Mouse (Mus musculus) CH12.LX (cell line): Measurements from ENCODE around the gene Trir. TPM values are rescaled to one million over a fixed set of nuclear protein-coding genes. Genes with fewer than 3 reads are reported as not detected.
A peak's percentile ranks its signal among the peaks of the same experiment; 100 is the strongest.

ENCODE experiments used
- DNase-seq: peaks from one replicate; pipeline ENCODE4 v3.0.0-alpha.2; 2013; ENCODE audit errors: extremely low read depth
- H3K27ac ChIP-seq: 2 replicates; pipeline ENCODE4 v1.5.1; 2012; ENCODE audit warnings: low read depth, mild to moderate bottlenecking, control low read depth, moderate library complexity; ENCODE audit not compliant: insufficient read depth
- H3K27me3 ChIP-seq: replicated peaks from 2 replicates; pipeline ENCODE3; 2012; ENCODE audit warnings: inconsistent platforms
- H3K36me3 ChIP-seq, 2 experiments: replicated peaks in 1 of 2; 2 replicates each; pipeline versions ENCODE3 to v1.6.1; 2012; ENCODE audit warnings: inconsistent platforms in 1 of 2, low read length in 1 of 2, mild to moderate bottlenecking in 1 of 2, mixed read lengths in 1 of 2, moderate library complexity in 1 of 2; ENCODE audit not compliant: control insufficient read depth in 1 of 2, insufficient read depth in 1 of 2
- H3K4me1 ChIP-seq, 2 experiments: 2 replicates each; pipeline ENCODE4 v1.6.1; 2012; ENCODE audit warnings: inconsistent platforms in 1 of 2, moderate library complexity in 1 of 2; ENCODE audit not compliant: insufficient read depth in 2 of 2, control insufficient read depth in 1 of 2
- H3K4me2 ChIP-seq: 2 replicates; pipeline ENCODE4 v1.6.1; 2012; ENCODE audit warnings: low read depth, mild to moderate bottlenecking, control low read depth; ENCODE audit not compliant: poor library complexity, insufficient read depth, severe bottlenecking
- H3K4me3 ChIP-seq, 3 experiments: fragments of 150-350 bp in 1 of 3; sonication (generic) in 1 of 3; replicated peaks in 1 of 3; 2 replicates each; pipeline versions ENCODE3 to v1.5.1; 2011 to 2012; ENCODE audit warnings: low read depth in 2 of 3, low read length in 2 of 3, mild to moderate bottlenecking in 2 of 3, moderate library complexity in 2 of 3, control low read depth in 1 of 3, improper control_type of control experiment in 1 of 3, inconsistent platforms in 1 of 3, mixed read lengths in 1 of 3; ENCODE audit not compliant: poor library complexity in 1 of 3
- H3K79me2 ChIP-seq: replicated peaks from 2 replicates; pipeline ENCODE4 v1.6.1; 2012; ENCODE audit warnings: mild to moderate bottlenecking, moderate library complexity; ENCODE audit not compliant: control insufficient read depth, poor library complexity, insufficient read depth, severe bottlenecking; ENCODE audit errors: extremely low read depth
- H3K9ac ChIP-seq: 2 replicates; pipeline ENCODE4 v1.6.1; 2012; ENCODE audit warnings: low read depth, mild to moderate bottlenecking, control low read depth, moderate library complexity; ENCODE audit not compliant: insufficient read depth
- H3K9me3 ChIP-seq: replicated peaks from 2 replicates; pipeline ENCODE3; 2012; ENCODE audit warnings: low read length, inconsistent platforms, mixed read lengths
- BHLHE40 ChIP-seq: IDR thresholded peaks from 2 replicates; pipeline ENCODE4 v1.6.1; 2011; ENCODE audit warnings: mild to moderate bottlenecking, low read depth, low read length, improper control_type of control experiment
- CHD1 ChIP-seq: IDR thresholded peaks from 2 replicates; pipeline ENCODE4 v1.6.1; 2012; ENCODE audit warnings: low read depth, low read length, improper control_type of control experiment, inconsistent platforms
- CHD2 ChIP-seq: IDR thresholded peaks from 2 replicates; pipeline ENCODE4 v1.6.1; 2011; ENCODE audit warnings: low read length, improper control_type of control experiment
- CTCF ChIP-seq, 2 experiments: IDR thresholded peaks in 1 of 2; conservative IDR thresholded peaks in 1 of 2; 2 replicates each; pipeline ENCODE4 v1.5.1; 2011 to 2012; ENCODE audit warnings: low read depth in 2 of 2, low read length in 2 of 2, improper control_type of control experiment in 1 of 2, inconsistent platforms in 1 of 2, mild to moderate bottlenecking in 1 of 2, moderate library complexity in 1 of 2
- E2F4 ChIP-seq: IDR thresholded peaks from 2 replicates; pipeline ENCODE4 v1.6.1; 2011; ENCODE audit warnings: low read depth, low read length, improper control_type of control experiment; ENCODE audit not compliant: insufficient replicate concordance
- ELF1 ChIP-seq: IDR thresholded peaks from 2 replicates; pipeline ENCODE4 v1.6.1; 2014; ENCODE audit warnings: low read depth, mild to moderate bottlenecking, inconsistent platforms, low read length, improper control_type of control experiment
- EP300 ChIP-seq: IDR thresholded peaks from 2 replicates; pipeline ENCODE4 v1.6.1; 2011; ENCODE audit warnings: low read length, improper control_type of control experiment
- ETS1 ChIP-seq: conservative IDR thresholded peaks from 2 replicates; pipeline ENCODE4 v1.6.1; 2012; ENCODE audit warnings: low read depth, mild to moderate bottlenecking, inconsistent platforms, low read length, improper control_type of control experiment, moderate library complexity
- GABPA ChIP-seq: IDR thresholded peaks from 2 replicates; pipeline ENCODE4 v1.6.1; 2012; ENCODE audit warnings: low read depth, low read length, improper control_type of control experiment, inconsistent platforms; ENCODE audit not compliant: insufficient replicate concordance
- HCFC1 ChIP-seq: IDR thresholded peaks from 2 replicates; pipeline ENCODE4 v1.6.1; 2012; ENCODE audit warnings: low read depth, mild to moderate bottlenecking, inconsistent platforms, low read length, improper control_type of control experiment
- IRF4 ChIP-seq: IDR thresholded peaks from 2 replicates; pipeline ENCODE4 v1.6.1; 2014; ENCODE audit warnings: low read depth, mild to moderate bottlenecking, inconsistent platforms, low read length, improper control_type of control experiment
- JUN ChIP-seq: IDR thresholded peaks from 2 replicates; pipeline ENCODE4 v1.6.1; 2011; ENCODE audit warnings: low read depth, mild to moderate bottlenecking, low read length, improper control_type of control experiment, moderate library complexity; ENCODE audit not compliant: insufficient read depth
- JUND ChIP-seq: conservative IDR thresholded peaks from 2 replicates; pipeline ENCODE4 v1.6.1; 2011; ENCODE audit warnings: low read depth, low read length, improper control_type of control experiment
- KAT2A ChIP-seq: IDR thresholded peaks from 2 replicates; pipeline ENCODE4 v1.6.1; 2012; ENCODE audit warnings: low read length, improper control_type of control experiment, inconsistent platforms; ENCODE audit not compliant: insufficient replicate concordance
- MAFK ChIP-seq: IDR thresholded peaks from 2 replicates; pipeline ENCODE4 v1.6.1; 2011; ENCODE audit warnings: low read length, improper control_type of control experiment; ENCODE audit not compliant: insufficient replicate concordance
- MAX ChIP-seq: IDR thresholded peaks from 2 replicates; pipeline ENCODE4 v1.6.1; 2011; ENCODE audit warnings: low read length, improper control_type of control experiment
- MAZ ChIP-seq: IDR thresholded peaks from 2 replicates; pipeline ENCODE4 v1.6.1; 2012; ENCODE audit warnings: low read depth, mild to moderate bottlenecking, inconsistent platforms, low read length, improper control_type of control experiment, moderate library complexity
- MEF2A ChIP-seq: IDR thresholded peaks from 2 replicates; pipeline ENCODE4 v1.6.1; 2014; ENCODE audit warnings: low read depth, mild to moderate bottlenecking, inconsistent platforms, low read length, improper control_type of control experiment, borderline replicate concordance
- MXI1 ChIP-seq: IDR thresholded peaks from 2 replicates; pipeline ENCODE4 v1.6.1; 2011; ENCODE audit warnings: mild to moderate bottlenecking, low read depth, low read length, improper control_type of control experiment
- MYC ChIP-seq: IDR thresholded peaks from 2 replicates; pipeline ENCODE4 v1.6.1; 2011; ENCODE audit warnings: low read depth, mild to moderate bottlenecking, improper control_type of control experiment, low read length
- NELFE ChIP-seq: IDR thresholded peaks from 2 replicates; pipeline ENCODE4 v1.6.1; 2011; ENCODE audit warnings: low read depth, low read length, improper control_type of control experiment
- NRF1 ChIP-seq: IDR thresholded peaks from 2 replicates; pipeline ENCODE4 v1.6.1; 2014; ENCODE audit warnings: low read depth, mild to moderate bottlenecking, inconsistent platforms, low read length, improper control_type of control experiment, moderate library complexity
- PAX5 ChIP-seq: IDR thresholded peaks from 2 replicates; pipeline ENCODE4 v1.6.1; 2012; ENCODE audit warnings: low read length, inconsistent platforms, mixed read lengths
- POLR2A ChIP-seq: IDR thresholded peaks from 2 replicates; pipeline ENCODE4 v1.6.1; 2011; ENCODE audit warnings: low read depth, mild to moderate bottlenecking, improper control_type of control experiment, low read length
- POLR2AphosphoS2 ChIP-seq: IDR thresholded peaks from 2 replicates; pipeline ENCODE4 v1.6.1; 2011; ENCODE audit warnings: low read depth, low read length, improper control_type of control experiment
- RAD21 ChIP-seq: IDR thresholded peaks from 2 replicates; pipeline ENCODE4 v1.6.1; 2011; ENCODE audit warnings: low read depth, mild to moderate bottlenecking, low read length, improper control_type of control experiment, moderate library complexity
- RCOR1 ChIP-seq: conservative IDR thresholded peaks from 2 replicates; pipeline ENCODE4 v1.6.1; 2012; ENCODE audit warnings: low read depth, mild to moderate bottlenecking, inconsistent platforms, low read length, improper control_type of control experiment
- SIN3A ChIP-seq: IDR thresholded peaks from 2 replicates; pipeline ENCODE4 v1.6.1; 2012; ENCODE audit warnings: low read length, improper control_type of control experiment, inconsistent platforms
- SMC3 ChIP-seq: IDR thresholded peaks from 2 replicates; pipeline ENCODE4 v1.6.1; 2011; ENCODE audit warnings: low read depth, low read length, improper control_type of control experiment
- TBP ChIP-seq: conservative IDR thresholded peaks from 2 replicates; pipeline ENCODE4 v1.6.1; 2011; ENCODE audit warnings: low read depth, low read length, improper control_type of control experiment
- TCF12 ChIP-seq: IDR thresholded peaks from 2 replicates; pipeline ENCODE4 v1.6.1; 2014; ENCODE audit warnings: low read depth, mild to moderate bottlenecking, inconsistent platforms, low read length, improper control_type of control experiment
- UBTF ChIP-seq: IDR thresholded peaks from 2 replicates; pipeline ENCODE4 v1.6.1; 2012; ENCODE audit warnings: low read depth, mild to moderate bottlenecking, inconsistent platforms, low read length, improper control_type of control experiment, moderate library complexity
- USF1 ChIP-seq: IDR thresholded peaks from 2 replicates; pipeline ENCODE4 v1.6.1; 2014; ENCODE audit warnings: low read depth, mild to moderate bottlenecking, inconsistent platforms, low read length, improper control_type of control experiment
- USF2 ChIP-seq: conservative IDR thresholded peaks from 2 replicates; pipeline ENCODE4 v1.6.1; 2011; ENCODE audit warnings: low read depth, low read length, improper control_type of control experiment
- ZC3H11A ChIP-seq: IDR thresholded peaks from 2 replicates; pipeline ENCODE4 v1.6.1; 2012; ENCODE audit warnings: low read depth, mild to moderate bottlenecking, inconsistent platforms, low read length, improper control_type of control experiment
- ZKSCAN1 ChIP-seq: IDR thresholded peaks from 2 replicates; pipeline ENCODE4 v1.6.1; 2012; ENCODE audit warnings: low read depth, inconsistent platforms, low read length, improper control_type of control experiment, borderline replicate concordance
- ZMIZ1 ChIP-seq: IDR thresholded peaks from 2 replicates; pipeline ENCODE4 v1.6.1; 2012; ENCODE audit warnings: low read depth, mild to moderate bottlenecking, inconsistent platforms, low read length, improper control_type of control experiment
- ZNF384 ChIP-seq: IDR thresholded peaks from 2 replicates; pipeline ENCODE4 v1.6.1; 2012; ENCODE audit warnings: low read depth, low read length, improper control_type of control experiment, inconsistent platforms
- dilution Hi-C: fragments of 300-500 bp; cut with MboI; formaldehyde crosslinking; loops from 2 replicates; pipeline ENCODE4 v1.14.3; 2020; ENCODE audit warnings: low sequenced_read_pairs; ENCODE audit not compliant: extremely low pct_unique_long_range_greater_than_20kb, extremely low pct_ligation_motif_present
- in situ Hi-C: fragments of 300-500 bp; cut with MboI; formaldehyde crosslinking; loops from 3 replicates; pipeline ENCODE4 v1.14.3; 2019; ENCODE audit warnings: low sequenced_read_pairs, low pct_ligation_motif_present, low pct_unique_long_range_greater_than_20kb, mixed read lengths
- polyA plus RNA-seq: library from polyadenylated mRNA; unstranded; fragments of >175 nt; gene quantifications from 2 replicates; pipeline ENCODE4 v1.2.1, GENCODE M21; 2012; ENCODE audit warnings: low read depth; ENCODE audit not compliant: insufficient read length
- total RNA-seq, 2 experiments: library from RNA; depleted of rRNA; stranded (reverse); fragments of 300-350 nt in 1 of 2; fragments of >200 nt in 1 of 2; gene quantifications; 2 replicates each; pipeline ENCODE4 v1.2.3; 2012 to 2014

Trir gene
- total and polyA plus RNA-seq, 3 experiments = 151 to 209 (median 185) TPM

DNA sequence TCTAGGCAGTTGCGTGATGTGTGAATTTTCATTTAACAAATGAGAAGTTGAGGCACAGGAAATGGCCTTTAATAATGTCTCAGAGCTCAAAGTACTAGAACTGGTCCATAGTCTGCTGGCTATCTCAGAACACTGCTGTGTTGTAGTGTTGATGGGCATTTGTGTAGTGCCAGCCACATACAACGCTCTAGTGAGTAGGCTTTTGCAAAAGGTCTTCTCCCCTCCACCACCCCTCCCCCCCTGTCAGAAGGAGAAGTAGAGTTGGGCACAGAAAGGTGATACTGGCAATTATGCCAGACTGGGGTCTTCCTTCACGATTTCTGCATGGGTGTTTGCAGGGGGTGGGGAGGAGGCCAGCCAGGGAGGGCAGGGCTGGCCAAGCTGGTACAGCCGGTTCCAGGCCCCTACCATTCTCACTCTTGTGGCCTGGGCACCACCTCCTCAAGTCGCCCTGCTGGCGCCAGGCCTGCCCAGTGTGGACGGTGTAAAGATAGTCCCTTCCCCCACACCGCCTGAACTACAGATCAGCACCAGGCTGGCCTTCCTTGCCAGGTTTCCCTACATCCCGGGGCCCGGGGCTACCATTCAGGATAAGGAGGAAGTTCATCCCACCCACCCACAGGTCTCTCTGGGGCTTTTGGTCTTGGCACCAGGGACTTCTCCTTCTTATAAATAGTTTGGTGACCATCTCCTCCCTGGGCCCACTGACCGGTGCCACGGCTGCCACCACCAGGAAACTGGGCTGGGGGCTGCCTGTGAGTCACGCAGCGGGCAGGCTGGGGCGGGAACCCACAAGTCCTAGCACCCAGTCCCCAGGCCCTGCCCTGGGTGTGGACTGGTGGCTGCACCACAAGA is 44.8 kb upstream of the Trir start:
- Histone ChIP-seq H3K79me2 (peaks cover 16% of the 10 kb centered on the region), H3K9ac (peak overlapping the region; percentile 68), H3K4me2 (peak overlapping the region; percentile 55), H3K27ac (peak overlapping the region; percentile 94), H3K9me3 (no peaks in the 10 kb centered on the region), H3K4me3 (peak overlapping the region; percentile 2 to 94 (median 14)), H3K4me1 (peaks cover 33 to 55% of the 10 kb centered on the region in 2 experiments), H3K27me3 (no peaks in the 10 kb centered on the region), H3K36me3 (peaks cover 6 to 7% of the 10 kb centered on the region in 2 experiments)
- peak; percentile 65 for DNase-seq
- in situ Hi-C loops = no loop called here
- no peak for TF ChIP-seq TCF12
- no peak for TF ChIP-seq MXI1
- no peak for TF ChIP-seq SMC3
- no peak for TF ChIP-seq USF2
- 0 out of 2 replicates have a peak, but pooled peaks have one; percentile 10 for TF ChIP-seq IRF4
- peak; percentile 54 for TF ChIP-seq MAX
- no peak for TF ChIP-seq NELFE
- TF ChIP-seq UBTF = no peak
- TF ChIP-seq ELF1 = no peak
- TF ChIP-seq CTCF (conservative IDR thresholded peaks at IDR 0.05 in 1 of 2, IDR thresholded peaks at IDR 0.05 in 1 of 2; ENCODE audit: low read depth in 2 of 2, low read length in 2 of 2) = no peak
- TF ChIP-seq MYC = 0 out of 2 replicates have a peak, but pooled peaks have one; percentile 20
- no peak for TF ChIP-seq TBP
- peak; percentile 85 for TF ChIP-seq CHD2
- TF ChIP-seq RCOR1 = no peak
- TF ChIP-seq ETS1 = peak; percentile 37
- TF ChIP-seq RAD21 = no peak
- TF ChIP-seq GABPA = no peak
- no peak for TF ChIP-seq ZC3H11A
- peak; percentile 46; the same call in 1 of the 2 replicates for TF ChIP-seq SIN3A
- TF ChIP-seq ZKSCAN1 = no peak
- no peak for TF ChIP-seq MAZ
- no peak for TF ChIP-seq E2F4
- TF ChIP-seq USF1 = no peak
- no peak for TF ChIP-seq POLR2AphosphoS2
- no peak for TF ChIP-seq ZNF384
- TF ChIP-seq MEF2A = 0 out of 2 replicates have a peak, but pooled peaks have one; percentile 21
- no peak for TF ChIP-seq MAFK
- no peak for TF ChIP-seq BHLHE40
- no peak; the same call in 1 of the 2 replicates for TF ChIP-seq POLR2A
- TF ChIP-seq CHD1 = no peak
- no peak for TF ChIP-seq NRF1
- TF ChIP-seq EP300 = 0 out of 2 replicates have a peak, but pooled peaks have one; percentile 48
- no peak for TF ChIP-seq PAX5
- no peak for TF ChIP-seq JUND
- no peak for TF ChIP-seq KAT2A
- no peak for TF ChIP-seq ZMIZ1
- no peak for TF ChIP-seq JUN
- no peak for TF ChIP-seq HCFC1
- dilution Hi-C loops = no loop called here
